Mouse (Mus musculus) heart, adult 2 months (tissue): ENCODE measurements at regions not wholly inside any gene's neighbourhood (a gene's known extent, or its start where the extent isn't known, plus 50 kb on each side); places are given as distances from the start of the nearest gene placed in this dataset.

Source experiments
- CTCF ChIP-seq: fragments of 200-600 bp; IDR thresholded peaks from 2 replicates; pipeline ENCODE4 v1.8.1; 2022; ENCODE audit warnings: antibody characterized with exemption, mild to moderate bottlenecking, moderate library complexity
- EP300 ChIP-seq: fragments of 200-500 bp; IDR thresholded peaks from 2 replicates; pipeline ENCODE4 v1.6.1; 2011; ENCODE audit warnings: low read depth, low read length, control low read depth; ENCODE audit not compliant: insufficient read depth
- POLR2A ChIP-seq: fragments of 200-500 bp; IDR thresholded peaks from 2 replicates; pipeline ENCODE4 v1.6.1; 2011; ENCODE audit warnings: mild to moderate bottlenecking, low read depth, low read length, control low read depth; ENCODE audit not compliant: insufficient read depth

DNA sequence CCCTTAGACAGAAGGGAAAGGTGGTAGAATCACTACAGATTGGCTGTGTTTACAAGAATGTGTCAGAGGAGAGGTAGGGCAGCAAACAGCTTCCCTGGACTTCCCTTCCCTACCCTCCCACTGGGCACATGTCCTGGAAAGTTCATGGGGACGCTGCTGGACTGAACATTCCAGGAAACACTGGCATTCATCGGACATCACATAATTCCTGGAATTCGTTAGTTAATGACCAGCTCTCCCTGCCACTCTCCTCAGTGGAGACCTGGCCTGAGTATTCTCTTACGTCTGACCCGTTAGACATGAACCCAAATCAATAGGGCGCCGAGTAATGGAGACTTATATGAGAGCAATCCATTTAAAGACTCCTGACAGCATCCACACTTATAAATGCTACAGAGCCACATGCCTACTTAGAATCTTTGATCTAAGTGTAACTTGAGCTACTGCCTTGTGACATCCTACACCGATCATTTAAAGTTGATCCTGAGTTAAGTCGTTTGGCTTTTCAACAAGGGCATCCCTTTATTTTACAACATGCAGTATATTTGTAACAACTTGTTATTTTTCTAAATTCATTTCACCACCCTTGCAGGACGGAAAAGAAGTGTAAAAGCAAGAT is 156.6 kb downstream of the Snx10 start:
- no peak for TF ChIP-seq POLR2A
- TF ChIP-seq CTCF, result no peak
- no peak for TF ChIP-seq EP300
